Mouse (Mus musculus) hindbrain, postnatal 0 days (tissue): ENCODE data around the gene Mpp6. TPM values are rescaled to one million over a fixed set of nuclear protein-coding genes. Genes with fewer than 3 reads are reported as not detected.

Experiments
- ATAC-seq: fragments of 200-750 bp; cut with Nextera tagmentation; 2 replicates; pipeline ENCODE4 v1.8.0; 2017; ENCODE audit warnings: mild to moderate bottlenecking, moderate TSS enrichment, moderate library complexity
- DNase-seq: peaks from one replicate; pipeline ENCODE4 v3.0.0-alpha.2; 2015; ENCODE audit warnings: low spot score
- H3K27ac ChIP-seq: fragments of 300-500 bp; sonication (generic); 2 replicates; pipeline ENCODE4 v1.5.1; 2014; ENCODE audit warnings: mild to moderate bottlenecking
- H3K27me3 ChIP-seq: fragments of 300-500 bp; sonication (generic); 2 replicates; pipeline ENCODE4 v1.6.1; 2014; ENCODE audit warnings: low read length, mixed read lengths; ENCODE audit not compliant: insufficient read depth
- H3K36me3 ChIP-seq: fragments of 300-500 bp; sonication (generic); 2 replicates; pipeline ENCODE4 v1.6.1; 2014; ENCODE audit warnings: low read length, mixed read lengths; ENCODE audit not compliant: insufficient read depth
- H3K4me1 ChIP-seq: fragments of 300-500 bp; sonication (generic); 2 replicates; pipeline ENCODE4 v1.6.1; 2014; ENCODE audit warnings: antibody characterized with exemption, low read length, mixed read lengths; ENCODE audit not compliant: insufficient read depth
- H3K4me2 ChIP-seq: fragments of 300-500 bp; sonication (generic); 2 replicates; pipeline ENCODE4 v1.6.1; 2014; ENCODE audit warnings: low read depth, mild to moderate bottlenecking, low read length, moderate library complexity, mixed read lengths
- H3K4me3 ChIP-seq: fragments of 300-500 bp; sonication (generic); 2 replicates; pipeline ENCODE4 v1.5.1; 2014; ENCODE audit warnings: low read length
- H3K9ac ChIP-seq: fragments of 300-500 bp; sonication (generic); replicated peaks from 2 replicates; pipeline ENCODE4 v1.6.1; 2014; ENCODE audit warnings: mild to moderate bottlenecking, low read length, moderate library complexity, mixed read lengths
- H3K9me3 ChIP-seq: fragments of 300-500 bp; sonication (generic); 2 replicates; pipeline ENCODE4 v1.6.1; 2016; ENCODE audit warnings: low read length, mixed read lengths
- CTCF ChIP-seq: IDR thresholded peaks from 2 replicates; pipeline ENCODE4 v1.5.1; 2016; ENCODE audit warnings: antibody characterized with exemption, control low read depth, low read depth
- WGBS: fragments of 180-500 bp; shearing (Covaris S2); extraction: QIAGEN DNeasy Blood & Tissue Kit; methylation state at CpG from one replicate; pipeline ENCODE4 v1.1.7; 2014; 5-methylcytosine and 5-hydroxymethylcytosine counted together
- polyA plus RNA-seq: library from polyadenylated mRNA; unstranded; fragments of >200 nt; fragmentation: Nextera tagmentation; extraction: Ambion mirVana; gene quantifications from 2 replicates; pipeline ENCODE4 v1.2.1, GENCODE M21; 2015
- total RNA-seq: library from RNA; depleted of rRNA; stranded (reverse); fragments of >200 nt; gene quantifications from 2 replicates; pipeline ENCODE4 v1.2.3, GENCODE M21; 2014

The Mpp6 gene
- total and polyA plus RNA-seq, 2 experiments from 2014 or later, result 55.6 to 64.1 TPM

DNA sequence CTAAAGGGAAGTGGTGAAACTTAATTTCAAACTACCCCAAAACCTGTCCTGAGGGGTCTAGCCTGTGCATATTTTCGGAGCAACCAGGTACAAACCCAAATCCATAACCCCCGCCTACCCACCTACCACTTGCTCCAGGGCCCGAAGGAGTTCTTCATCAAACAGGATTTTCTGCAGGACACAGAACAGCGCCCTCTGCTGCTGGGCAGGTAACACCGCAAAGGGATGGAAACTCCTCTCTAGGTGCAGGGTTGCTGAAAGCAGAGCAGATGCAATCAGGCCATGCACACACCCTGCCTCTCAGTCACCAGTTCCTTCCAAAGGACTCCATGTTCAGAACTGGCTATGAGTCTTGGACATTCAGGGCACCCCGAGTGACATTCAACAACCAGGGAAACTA lies 110.8 kb downstream of the Mpp6 start:
- TF ChIP-seq CTCF, result peak; percentile 74
- no peak overlapping the region for H3K4me3 ChIP-seq
- no peaks in the 10 kb centered on the region for H3K27me3 ChIP-seq
- no peak overlapping the region for H3K9ac ChIP-seq
- DNase-seq, result peak; percentile 33
- H3K4me1 ChIP-seq, result no peaks in the 10 kb centered on the region
- ATAC-seq, result no peak
- no peaks in the 10 kb centered on the region for H3K36me3 ChIP-seq
- WGBS, result 45% methylated on average over 6 of the region's 6 CpGs
- H3K9me3 ChIP-seq, result no peaks in the 10 kb centered on the region
- H3K27ac ChIP-seq, result no peak overlapping the region
- H3K4me2 ChIP-seq, result no peak overlapping the region

DNA sequence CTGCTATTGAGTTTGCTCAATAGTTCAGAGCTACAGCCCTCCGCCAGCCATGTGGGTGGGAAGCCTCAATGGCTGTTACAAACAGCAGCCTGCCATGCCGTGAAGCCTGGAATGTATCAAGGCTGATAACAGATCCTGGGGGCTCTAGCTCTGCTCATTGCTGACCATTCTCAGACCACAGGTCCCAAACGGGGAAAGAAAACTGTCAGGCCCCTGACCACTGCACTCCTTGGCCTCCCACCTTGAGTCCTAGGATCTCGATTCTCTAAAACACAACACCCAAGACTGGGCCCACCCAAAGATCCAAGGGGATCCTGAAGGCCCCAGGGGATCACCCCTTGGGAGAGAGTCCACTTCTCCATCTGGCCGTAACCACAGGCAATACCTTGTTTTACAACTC lies 112.3 kb downstream of the Mpp6 start:
- no peak overlapping the region for H3K27ac ChIP-seq
- H3K4me3 ChIP-seq, result no peak overlapping the region
- H3K4me1 ChIP-seq, result no peaks in the 10 kb centered on the region
- no peak for ATAC-seq
- H3K36me3 ChIP-seq, result no peaks in the 10 kb centered on the region
- TF ChIP-seq CTCF, result no peak
- DNase-seq, result no peak
- no peak overlapping the region for H3K9ac ChIP-seq
- 79% methylated on average over 5 of the region's 5 CpGs for WGBS
- no peaks in the 10 kb centered on the region for H3K27me3 ChIP-seq
- no peaks in the 10 kb centered on the region for H3K9me3 ChIP-seq
- H3K4me2 ChIP-seq, result no peak overlapping the region

DNA sequence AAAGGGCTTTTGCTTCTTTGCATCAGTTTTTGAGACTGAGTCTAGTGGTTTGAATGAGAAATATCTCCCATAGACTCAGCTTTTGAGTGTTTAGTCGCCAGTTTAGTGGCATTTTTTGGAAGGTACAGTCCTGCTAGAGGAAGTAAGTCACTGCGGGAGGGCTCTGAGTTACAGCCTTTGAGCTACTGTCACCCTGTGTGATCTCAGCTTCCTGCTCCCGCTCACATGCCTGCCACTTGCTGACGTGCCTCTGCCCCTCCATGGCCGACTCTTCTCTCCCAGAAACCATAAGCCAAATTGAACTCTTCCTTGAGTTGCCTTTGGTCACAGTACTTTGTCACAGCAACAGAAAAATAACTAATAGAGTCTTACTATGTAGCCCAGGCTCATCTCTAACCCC lies 112.9 kb downstream of the Mpp6 start:
- WGBS, result 77% methylated on average over 5 of the region's 5 CpGs
- TF ChIP-seq CTCF, result no peak
- H3K9ac ChIP-seq, result no peak overlapping the region

DNA sequence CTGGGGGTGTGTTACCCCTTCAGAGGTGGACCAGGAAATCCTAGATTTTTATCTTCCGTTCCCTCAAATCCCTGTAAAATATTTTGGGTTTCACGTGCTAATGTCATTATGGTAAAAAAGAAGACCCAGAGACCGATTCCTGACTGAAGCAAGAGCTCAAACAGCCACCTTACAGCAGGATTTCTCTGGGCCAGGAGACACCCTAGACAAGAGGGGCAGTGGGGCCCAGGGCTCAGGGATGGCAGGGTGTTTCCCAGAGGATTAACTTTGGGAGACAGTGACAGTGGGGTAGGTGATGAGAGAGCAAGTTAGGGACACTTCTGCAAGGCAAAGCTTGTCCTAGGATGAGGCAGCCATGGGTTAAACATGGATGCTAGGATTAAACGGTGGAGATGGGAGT lies 113.6 kb downstream of the Mpp6 start:
- Histone ChIP-seq H3K4me3 (no peak overlapping the region), H3K4me2 (no peak overlapping the region), H3K9ac (no peak overlapping the region), H3K36me3 (no peaks in the 10 kb centered on the region), H3K27me3 (no peaks in the 10 kb centered on the region), H3K27ac (no peak overlapping the region), H3K4me1 (no peaks in the 10 kb centered on the region), H3K9me3 (no peaks in the 10 kb centered on the region)
- WGBS, result 92% methylated on average over 4 of the region's 4 CpGs
- no peak for TF ChIP-seq CTCF
- DNase-seq (no peak), ATAC-seq (no peak)

More for the DNA sequence above, 112.9 kb downstream of the Mpp6 start:
- H3K9me3 ChIP-seq, result no peaks in the 10 kb centered on the region
- no peaks in the 10 kb centered on the region for H3K36me3 ChIP-seq
- no peak overlapping the region for H3K4me3 ChIP-seq
- ATAC-seq (no peak), DNase-seq (no peak)
- no peaks in the 10 kb centered on the region for H3K27me3 ChIP-seq
- no peak overlapping the region for H3K27ac ChIP-seq
- no peaks in the 10 kb centered on the region for H3K4me1 ChIP-seq
- H3K4me2 ChIP-seq, result no peak overlapping the region

DNA sequence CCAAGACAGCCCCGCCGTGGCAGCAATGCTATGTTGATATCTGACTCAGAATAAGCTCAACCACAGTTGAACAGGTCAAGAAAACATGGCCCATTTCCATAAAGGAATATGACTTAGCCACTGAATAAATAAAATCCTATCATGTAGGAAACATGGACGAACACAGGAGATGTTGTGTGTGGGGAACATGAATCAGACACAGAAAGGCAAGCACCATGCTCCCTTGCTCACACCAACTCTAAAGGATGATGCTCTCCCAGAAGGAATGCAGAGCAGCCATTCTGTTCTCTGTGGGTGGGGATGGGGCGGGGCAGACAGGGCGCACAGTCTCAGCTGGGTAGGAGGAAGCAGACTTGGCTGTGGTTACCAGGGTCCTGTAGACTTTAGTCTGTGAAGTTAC lies 115.2 kb downstream of the Mpp6 start:
- ATAC-seq (no peak), DNase-seq (no peak)
- Histone ChIP-seq H3K27ac (no peak overlapping the region), H3K36me3 (peaks cover 4% of the 10 kb centered on the region; the same call in 1 of the 2 replicates), H3K27me3 (no peaks in the 10 kb centered on the region), H3K4me3 (no peak overlapping the region), H3K4me1 (no peaks in the 10 kb centered on the region), H3K9ac (no peak overlapping the region), H3K9me3 (no peaks in the 10 kb centered on the region), H3K4me2 (no peak overlapping the region)
- WGBS, result 88% methylated on average over 5 of the region's 5 CpGs
- no peak for TF ChIP-seq CTCF

DNA sequence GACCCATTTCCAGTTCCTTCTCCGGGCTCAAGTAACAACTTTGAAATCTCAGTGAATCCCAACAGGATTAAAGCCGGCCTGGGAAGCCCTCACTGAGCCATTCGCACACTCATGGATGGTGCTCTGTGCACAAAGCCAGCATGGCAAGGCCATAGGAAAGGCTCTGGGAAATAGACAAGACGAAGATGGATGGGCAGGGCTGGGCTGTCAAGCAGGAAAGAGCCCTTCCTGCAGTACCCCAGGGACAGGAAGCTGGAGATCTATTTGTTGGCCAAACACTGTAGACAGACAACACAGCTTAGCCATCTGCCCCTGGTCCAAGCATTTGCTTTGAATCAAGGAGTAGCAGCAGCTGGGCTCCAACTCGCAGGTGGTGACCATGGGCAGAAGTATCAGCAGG lies 118.1 kb downstream of the Mpp6 start:
- DNase-seq (no peak), ATAC-seq (no peak)
- 72% methylated on average over 5 of the region's 5 CpGs for WGBS

DNA sequence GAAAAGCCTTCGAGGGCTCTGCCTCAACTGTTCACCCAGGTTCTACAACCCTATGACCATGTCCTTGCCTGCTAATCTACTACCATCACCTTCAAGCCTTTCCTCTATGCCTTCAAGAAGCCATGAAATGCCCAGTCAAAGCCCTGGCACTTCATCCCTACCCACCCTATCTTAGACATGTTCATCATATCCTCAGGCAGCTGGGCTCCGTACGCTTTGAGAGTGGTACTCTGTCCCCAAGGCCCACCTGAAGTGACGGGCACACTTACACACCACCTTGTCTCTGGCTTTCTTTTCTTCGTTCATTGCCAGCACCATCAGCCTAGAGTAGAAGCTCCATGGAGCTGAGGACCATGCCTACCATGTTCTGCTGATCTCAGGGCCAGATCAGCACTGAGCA lies 121.2 kb downstream of the Mpp6 start:
- peaks cover 4% of the 10 kb centered on the region; the same call in 1 of the 2 replicates for H3K36me3 ChIP-seq
- no peaks in the 10 kb centered on the region for H3K9me3 ChIP-seq
- H3K9ac ChIP-seq, result no peak overlapping the region
- no peaks in the 10 kb centered on the region for H3K27me3 ChIP-seq
- no peaks in the 10 kb centered on the region for H3K4me1 ChIP-seq
- DNase-seq (no peak), ATAC-seq (no peak)
- H3K4me2 ChIP-seq, result no peak overlapping the region
- no peak for TF ChIP-seq CTCF
- 92% methylated on average over 5 of the region's 5 CpGs for WGBS
- H3K27ac ChIP-seq, result no peak overlapping the region
- no peak overlapping the region for H3K4me3 ChIP-seq

More for the DNA sequence above, 118.1 kb downstream of the Mpp6 start:
- no peaks in the 10 kb centered on the region for H3K9me3 ChIP-seq
- H3K36me3 ChIP-seq, result peaks cover 4% of the 10 kb centered on the region; the same call in 1 of the 2 replicates
- H3K4me2 ChIP-seq, result no peak overlapping the region
- no peaks in the 10 kb centered on the region for H3K4me1 ChIP-seq
- H3K9ac ChIP-seq, result no peak overlapping the region
- H3K27ac ChIP-seq, result no peak overlapping the region
- H3K27me3 ChIP-seq, result no peaks in the 10 kb centered on the region
- no peak overlapping the region for H3K4me3 ChIP-seq
- no peak for TF ChIP-seq CTCF
